Mouse (Mus musculus) myocyte (in vitro differentiated cells): ENCODE data around the gene Tshr. TPM values are rescaled to one million over a fixed set of nuclear protein-coding genes. Genes with fewer than 3 reads are reported as not detected.
A peak's percentile ranks its signal among the peaks of the same experiment; 100 is the strongest.

Experiments
- H3K27me3 ChIP-seq: one replicate; pipeline ENCODE4 v1.6.1; 2011; ENCODE audit not compliant: control insufficient read depth, insufficient read depth, insufficient read length
- H3K36me3 ChIP-seq: one replicate; pipeline ENCODE4 v1.6.1; 2011; ENCODE audit not compliant: control insufficient read depth, insufficient read depth
- H3K4me2 ChIP-seq: one replicate; pipeline ENCODE4 v1.6.1; 2011; ENCODE audit warnings: low read depth, control low read depth
- H3K4me3 ChIP-seq: one replicate; pipeline ENCODE4 v1.5.1; 2011; ENCODE audit warnings: mild to moderate bottlenecking, control low read depth, moderate library complexity
- H3K79me2 ChIP-seq: one replicate; pipeline ENCODE4 v1.6.1; 2011; ENCODE audit not compliant: control insufficient read depth, insufficient read depth
- H3ac ChIP-seq: one replicate; pipeline ENCODE4 v1.6.1; 2011; ENCODE audit not compliant: control insufficient read depth, insufficient read length
- CEBPB ChIP-seq: IDR thresholded peaks from 2 replicates; pipeline ENCODE4 v1.6.1; 2011; ENCODE audit warnings: mild to moderate bottlenecking, moderate library complexity; ENCODE audit not compliant: poor library complexity, insufficient read depth, severe bottlenecking
- E2F4 ChIP-seq: IDR thresholded peaks from one replicate; pipeline ENCODE4 v1.6.1; 2011; ENCODE audit warnings: mild to moderate bottlenecking, control low read depth, moderate library complexity; ENCODE audit not compliant: insufficient read depth
- MAX ChIP-seq: IDR thresholded peaks from one replicate; pipeline ENCODE4 v1.6.1; 2011; ENCODE audit warnings: low read depth, mild to moderate bottlenecking, control low read depth
- MYOD1 ChIP-seq, 3 experiments: IDR thresholded peaks; one replicate each; pipeline ENCODE4 v1.6.1; 2011; ENCODE audit warnings: control low read depth in 2 of 3, low read depth in 2 of 3, mild to moderate bottlenecking in 2 of 3, moderate library complexity in 1 of 3; ENCODE audit not compliant: insufficient read length in 2 of 3, control insufficient read depth in 1 of 3
- MYOG ChIP-seq, 3 experiments: IDR thresholded peaks; one replicate each; pipeline ENCODE4 v1.6.1; 2011; ENCODE audit warnings: control low read depth in 2 of 3, low read depth in 2 of 3, mild to moderate bottlenecking in 2 of 3; ENCODE audit not compliant: insufficient read length in 2 of 3, control insufficient read depth in 1 of 3, insufficient read depth in 1 of 3
- POLR2A ChIP-seq: IDR thresholded peaks from one replicate; pipeline ENCODE4 v1.6.1; 2011; ENCODE audit warnings: low read depth, mild to moderate bottlenecking, control low read depth, moderate library complexity; ENCODE audit not compliant: insufficient read length
- POLR2AphosphoS2 ChIP-seq: IDR thresholded peaks from one replicate; pipeline ENCODE4 v1.6.1; 2011; ENCODE audit warnings: low read depth, control low read depth; ENCODE audit not compliant: insufficient read length
- REST ChIP-seq: IDR thresholded peaks from one replicate; pipeline ENCODE4 v1.6.1; 2011; ENCODE audit warnings: mild to moderate bottlenecking, control low read depth, moderate library complexity; ENCODE audit not compliant: insufficient read depth, insufficient read length
- SRF ChIP-seq: IDR thresholded peaks from one replicate; pipeline ENCODE4 v1.6.1; 2011; ENCODE audit warnings: low read depth; ENCODE audit not compliant: control insufficient read depth, insufficient read length
- TCF12 ChIP-seq: IDR thresholded peaks from one replicate; pipeline ENCODE4 v1.6.1; 2011; ENCODE audit warnings: mild to moderate bottlenecking, control low read depth; ENCODE audit not compliant: poor library complexity, insufficient read depth, severe bottlenecking
- TCF3 ChIP-seq: IDR thresholded peaks from one replicate; pipeline ENCODE4 v1.6.1; 2011; ENCODE audit warnings: low read depth, control low read depth; ENCODE audit not compliant: insufficient read length
- USF1 ChIP-seq: IDR thresholded peaks from one replicate; pipeline ENCODE4 v1.6.1; 2011; ENCODE audit warnings: low read depth, mild to moderate bottlenecking, control low read depth, moderate library complexity
- polyA plus RNA-seq: library from polyadenylated mRNA; unstranded; fragments of >200 nt; fragmentation: generic; extraction: Trizol; gene quantifications from one replicate; pipeline ENCODE4 v1.2.1, GENCODE M21; 2012; ENCODE audit warnings: missing spikeins

Gene Tshr
- polyA plus RNA-seq, 1 experiment, result not detected

DNA sequence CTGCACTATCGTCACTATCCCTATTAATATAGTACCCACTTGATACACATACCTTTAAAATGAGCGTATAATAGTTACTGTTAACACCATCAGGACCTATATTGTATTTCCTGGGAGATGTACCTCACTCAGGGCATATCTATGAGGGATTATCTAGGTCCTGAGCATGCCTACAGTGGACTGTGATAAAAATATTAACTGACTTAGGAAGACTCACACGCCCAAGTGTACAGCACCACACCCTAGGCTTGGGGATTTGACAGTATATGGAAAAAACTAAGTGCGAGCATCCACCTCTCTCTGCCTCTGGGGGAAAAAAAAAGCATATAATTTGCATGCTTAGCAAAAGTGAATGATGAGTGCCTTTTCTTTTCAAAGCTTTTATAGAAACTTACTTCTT is 182.8 kb downstream of the Tshr start:
- Histone ChIP-seq H3K36me3 (peaks cover 64% of the 10 kb centered on the region), H3ac (no peak overlapping the region), H3K4me3 (no peak overlapping the region), H3K4me2 (no peak overlapping the region), H3K27me3 (no peaks in the 10 kb centered on the region), H3K79me2 (no peaks in the 10 kb centered on the region)
- TF ChIP-seq TCF12 (no peak), USF1 (no peak), MAX (no peak), E2F4 (no peak)

DNA sequence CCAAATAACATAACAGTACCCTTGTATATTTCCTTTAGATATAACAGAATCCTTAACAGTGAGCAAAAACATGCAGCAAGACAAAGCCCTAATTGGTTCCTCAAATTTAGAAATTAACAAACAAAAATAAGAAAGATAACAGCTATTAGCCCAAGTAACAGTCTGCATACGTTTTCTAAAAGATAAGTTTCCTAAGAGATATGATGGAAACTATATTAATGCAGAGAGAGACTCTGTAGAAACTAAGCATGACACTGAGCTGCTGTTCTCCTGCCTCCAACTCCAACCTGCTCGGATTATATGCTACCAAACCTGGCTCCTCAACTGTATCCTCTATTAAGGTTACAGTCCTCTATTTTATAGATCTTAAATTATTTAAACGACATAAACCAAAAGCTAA is 184.9 kb downstream of the Tshr start:
- H3ac ChIP-seq, result no peak overlapping the region
- no peaks in the 10 kb centered on the region for H3K27me3 ChIP-seq
- no peak overlapping the region for H3K4me3 ChIP-seq
- H3K36me3 ChIP-seq, result peaks cover 58% of the 10 kb centered on the region
- H3K4me2 ChIP-seq, result no peak overlapping the region
- no peak for TF ChIP-seq SRF
- TF ChIP-seq MAX, result no peak
- H3K79me2 ChIP-seq, result no peaks in the 10 kb centered on the region

DNA sequence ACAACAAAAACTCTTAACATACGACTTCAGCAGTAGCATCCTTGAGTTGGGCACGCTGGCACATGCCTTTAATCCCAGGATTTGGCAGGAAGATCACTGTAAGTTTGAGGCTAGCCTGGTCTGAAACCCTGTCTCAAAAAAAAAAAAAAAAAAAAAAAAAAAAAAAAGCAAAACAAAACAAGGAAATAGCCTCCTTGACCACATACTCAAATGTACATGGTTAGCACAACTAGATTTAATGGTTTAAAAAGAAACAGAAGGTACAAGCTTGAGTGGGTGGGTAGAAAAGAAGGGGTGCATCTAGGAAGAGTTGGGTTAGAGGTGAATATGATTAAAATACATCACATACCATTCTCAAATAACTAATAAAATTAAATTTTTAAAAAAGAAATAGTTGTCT is 187.3 kb downstream of the Tshr start:
- Histone ChIP-seq H3ac (no peak overlapping the region), H3K79me2 (no peaks in the 10 kb centered on the region), H3K36me3 (peaks cover 64% of the 10 kb centered on the region), H3K27me3 (no peaks in the 10 kb centered on the region), H3K4me3 (no peak overlapping the region), H3K4me2 (no peak overlapping the region)
- TF ChIP-seq MYOD1 (IDR thresholded peaks at IDR 0.05; ENCODE audit: control insufficient read depth in 1 of 3, insufficient read length in 2 of 3, low read depth in 2 of 3) (no peak), USF1 (no peak), MAX (no peak), REST (no peak), SRF (no peak), POLR2A (no peak), MYOG (IDR thresholded peaks at IDR 0.05; ENCODE audit: control insufficient read depth in 1 of 3, insufficient read depth in 1 of 3, insufficient read length in 2 of 3, low read depth in 2 of 3) (no peak), TCF3 (no peak), E2F4 (no peak), TCF12 (no peak), CEBPB (no peak), POLR2AphosphoS2 (no peak)

DNA sequence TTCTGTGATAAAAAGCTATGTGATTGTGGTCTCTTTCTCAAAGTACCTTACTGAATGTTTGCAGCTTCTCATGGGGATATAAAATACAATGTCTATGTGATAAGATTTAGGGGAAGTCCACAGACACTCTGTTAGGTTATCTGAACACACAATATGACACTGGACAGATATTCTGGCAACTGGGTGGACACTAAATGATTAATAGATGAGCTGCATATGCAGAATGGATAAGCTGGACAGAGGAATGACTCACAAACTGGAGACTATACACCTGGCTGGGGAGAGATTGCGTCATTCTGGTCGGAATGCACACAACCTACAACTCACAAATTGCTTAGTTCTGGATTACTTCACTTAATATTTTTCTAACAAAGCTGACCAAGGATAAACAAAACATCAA is 195.3 kb downstream of the Tshr start:
- H3K36me3 ChIP-seq, result peaks cover 49% of the 10 kb centered on the region
- peaks cover 14% of the 10 kb centered on the region for H3K79me2 ChIP-seq
- no peak overlapping the region for H3ac ChIP-seq
- TF ChIP-seq CEBPB (0 out of 2 replicates have a peak, but pooled peaks have one; percentile 53), TCF12 (no peak)
- H3K4me3 ChIP-seq, result no peak overlapping the region
- H3K4me2 ChIP-seq, result no peak overlapping the region
- H3K27me3 ChIP-seq, result no peaks in the 10 kb centered on the region

DNA sequence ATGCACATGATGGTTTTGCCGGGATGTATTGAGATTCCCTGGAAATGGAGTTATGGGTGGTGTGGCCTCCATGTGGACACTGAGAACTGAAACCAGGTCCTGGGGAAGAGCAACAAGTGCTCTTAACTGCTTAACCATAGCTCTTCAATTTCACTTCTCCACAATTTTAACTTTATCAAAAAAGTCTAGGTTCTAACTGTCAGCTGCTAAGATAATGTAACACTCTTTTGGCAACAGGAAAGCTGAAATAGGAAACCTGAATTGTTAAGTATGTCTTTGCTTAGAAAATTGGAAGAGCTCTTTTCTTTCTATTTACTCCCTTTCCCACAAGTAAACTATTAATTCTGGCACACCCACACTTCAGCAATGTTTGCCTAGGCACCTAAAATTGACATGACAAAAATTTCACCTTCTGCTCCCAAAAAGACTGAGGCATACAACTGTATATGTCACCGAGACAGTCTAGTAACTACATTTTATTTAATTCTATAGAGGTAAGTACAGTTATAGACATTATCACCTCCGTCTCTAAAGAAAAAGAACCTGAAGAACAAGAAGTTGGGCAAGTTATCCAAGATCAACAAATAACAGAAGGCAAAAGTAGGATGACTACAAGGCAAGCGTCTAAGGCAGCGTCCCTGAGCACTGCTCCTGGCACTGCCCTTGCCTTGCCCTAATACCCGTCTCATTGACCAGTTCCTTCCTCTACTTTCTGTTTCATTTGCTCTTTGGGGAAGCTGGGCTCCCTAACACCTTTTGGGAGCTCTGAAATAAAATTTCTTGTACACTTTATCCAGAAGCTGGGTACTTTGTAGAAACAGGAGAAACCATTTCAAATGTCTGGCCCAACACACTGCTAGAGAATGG is 197.1 kb downstream of the Tshr start:
- peaks cover 16% of the 10 kb centered on the region for H3K79me2 ChIP-seq
- no peak overlapping the region for H3K4me3 ChIP-seq
- no peak for TF ChIP-seq MYOD1 (IDR thresholded peaks at IDR 0.05; ENCODE audit: control insufficient read depth in 1 of 3, insufficient read length in 2 of 3, low read depth in 2 of 3)
- TF ChIP-seq TCF3, result no peak
- TF ChIP-seq POLR2A, result no peak
- TF ChIP-seq REST, result no peak
- TF ChIP-seq MYOG (IDR thresholded peaks at IDR 0.05; ENCODE audit: control insufficient read depth in 1 of 3, insufficient read depth in 1 of 3, insufficient read length in 2 of 3, low read depth in 2 of 3), result no peak
- TF ChIP-seq CEBPB, result no peak
- no peak for TF ChIP-seq MAX
- TF ChIP-seq USF1, result no peak
- no peak for TF ChIP-seq POLR2AphosphoS2
- TF ChIP-seq E2F4, result no peak
- TF ChIP-seq SRF, result no peak
- TF ChIP-seq TCF12, result no peak
- H3ac ChIP-seq, result no peak overlapping the region
- peaks cover 43% of the 10 kb centered on the region for H3K36me3 ChIP-seq
- no peaks in the 10 kb centered on the region for H3K27me3 ChIP-seq
- H3K4me2 ChIP-seq, result no peak overlapping the region
